Mouse (Mus musculus) megakaryocyte, embryonic 14.5 days (primary cell): ENCODE measurements around the gene Nusap1. TPM values are rescaled to one million over a fixed set of nuclear protein-coding genes. Genes with fewer than 3 reads are reported as not detected.
"Not testable (repeated sequence)": the region's sequence is repeated elsewhere in the genome, so short reads cannot be mapped to it uniquely, and the experiment has no call there.

ENCODE experiments used
- H3K27me3 ChIP-seq: replicated peaks from 2 replicates; pipeline ENCODE3; 2012; ENCODE audit warnings: inconsistent platforms
- H3K36me3 ChIP-seq: replicated peaks from 2 replicates; pipeline ENCODE3; 2012; ENCODE audit warnings: low read length, inconsistent platforms, mixed read lengths
- H3K4me1 ChIP-seq: 2 replicates; pipeline ENCODE4 v1.6.1; 2012; ENCODE audit warnings: inconsistent platforms
- H3K4me3 ChIP-seq: replicated peaks from 2 replicates; pipeline ENCODE3; 2012; ENCODE audit warnings: moderate library complexity, mild to moderate bottlenecking, inconsistent platforms
- H3K9me3 ChIP-seq: 2 replicates; pipeline ENCODE4 v1.6.1; 2012; ENCODE audit warnings: inconsistent platforms
- FLI1 ChIP-seq: IDR thresholded peaks from 2 replicates; pipeline ENCODE4 v1.6.1; 2012; ENCODE audit warnings: low read length, inconsistent platforms, mixed read lengths
- GATA1 ChIP-seq: IDR thresholded peaks from 3 replicates; pipeline ENCODE4 v1.6.1; 2012; ENCODE audit warnings: mixed read lengths, low read length, inconsistent platforms, borderline replicate concordance
- polyA plus RNA-seq: library from polyadenylated mRNA; stranded (reverse); fragments of >175 nt; gene quantifications from 2 replicates; pipeline ENCODE4 v1.2.3, GENCODE M21; 2012; ENCODE audit warnings: low replicate concordance; ENCODE audit not compliant: insufficient read depth

Gene Nusap1
- polyA plus RNA-seq, 1 experiment, result 1.3 TPM

- Histone ChIP-seq H3K27me3 (no peaks in the 10 kb centered on the region), H3K4me3 (peak overlapping the region; percentile 99), H3K9me3 (no peaks in the 10 kb centered on the region), H3K36me3 (peaks cover 49% of the 10 kb centered on the region), H3K4me1 (peaks cover 50% of the 10 kb centered on the region)
- TF ChIP-seq GATA1, result no peak
- no peak for TF ChIP-seq FLI1
These were observed 22.8 kb upstream of the Nusap1 start for GRCm38 (mm10) chr2:119595308-119595707.

GRCm38 (mm10) chr2:119596781-119597330, 21.2 kb upstream of the Nusap1 start:
- H3K36me3 ChIP-seq, result peaks cover 56% of the 10 kb centered on the region
- TF ChIP-seq GATA1 (no peak), FLI1 (no peak)
- peaks cover 65% of the 10 kb centered on the region for H3K4me1 ChIP-seq
- peak overlapping the region; percentile 78 for H3K4me3 ChIP-seq
- H3K27me3 ChIP-seq, result no peaks in the 10 kb centered on the region
- H3K9me3 ChIP-seq, result no peaks in the 10 kb centered on the region

GRCm38 (mm10) chr2:119601027-119601426, 17.1 kb upstream of the Nusap1 start:
- TF ChIP-seq FLI1 (no peak), GATA1 (no peak)
- H3K36me3 ChIP-seq, result peaks cover 90% of the 10 kb centered on the region
- H3K27me3 ChIP-seq, result no peaks in the 10 kb centered on the region
- no peak overlapping the region for H3K4me3 ChIP-seq
- H3K4me1 ChIP-seq, result peaks cover 88% of the 10 kb centered on the region
- no peaks in the 10 kb centered on the region for H3K9me3 ChIP-seq

GRCm38 (mm10) chr2:119601575-119601974, 16.5 kb upstream of the Nusap1 start:
- H3K27me3 ChIP-seq, H3K9me3 ChIP-seq: not testable (repeated sequence)
- H3K36me3 ChIP-seq, result peaks cover 89% of the 10 kb centered on the region
- peaks cover 87% of the 10 kb centered on the region for H3K4me1 ChIP-seq
- peak overlapping the region; percentile 75 for H3K4me3 ChIP-seq

- H3K9me3 ChIP-seq, result no peaks in the 10 kb centered on the region
- H3K4me3 ChIP-seq, result no peak overlapping the region
- H3K4me1 ChIP-seq, result peaks cover 86% of the 10 kb centered on the region
- no peaks in the 10 kb centered on the region for H3K27me3 ChIP-seq
- H3K36me3 ChIP-seq, result peaks cover 89% of the 10 kb centered on the region
- TF ChIP-seq GATA1 (no peak), FLI1 (no peak)
These were observed 15.6 kb upstream of the Nusap1 start for GRCm38 (mm10) chr2:119602488-119602887.

- Histone ChIP-seq H3K4me3 (no peak overlapping the region), H3K27me3 (no peaks in the 10 kb centered on the region), H3K36me3 (peaks cover 89% of the 10 kb centered on the region), H3K4me1 (peaks cover 76% of the 10 kb centered on the region), H3K9me3 (no peaks in the 10 kb centered on the region)
- no peak for TF ChIP-seq FLI1
- TF ChIP-seq GATA1, result no peak
These were observed 14.2 kb upstream of the Nusap1 start for GRCm38 (mm10) chr2:119603909-119604308.

- no peaks in the 10 kb centered on the region for H3K9me3 ChIP-seq
- H3K27me3 ChIP-seq, result no peaks in the 10 kb centered on the region
- peaks cover 64% of the 10 kb centered on the region for H3K4me1 ChIP-seq
- TF ChIP-seq GATA1, result no peak
- TF ChIP-seq FLI1, result no peak
- H3K4me3 ChIP-seq, result peak overlapping the region; percentile 71
- peaks cover 88% of the 10 kb centered on the region for H3K36me3 ChIP-seq
These were observed 12.6 kb upstream of the Nusap1 start for GRCm38 (mm10) chr2:119605361-119605973.

- peaks cover 51% of the 10 kb centered on the region for H3K4me1 ChIP-seq
- H3K27me3 ChIP-seq, result no peaks in the 10 kb centered on the region
- no peak for TF ChIP-seq FLI1
- H3K36me3 ChIP-seq, result peaks cover 87% of the 10 kb centered on the region
- no peak overlapping the region for H3K4me3 ChIP-seq
- no peaks in the 10 kb centered on the region for H3K9me3 ChIP-seq
These were observed 11.1 kb upstream of the Nusap1 start for GRCm38 (mm10) chr2:119607023-119607422.

- peak overlapping the region; percentile 97 for H3K4me3 ChIP-seq
- peaks cover 7% of the 10 kb centered on the region for H3K36me3 ChIP-seq
- no peaks in the 10 kb centered on the region for H3K27me3 ChIP-seq
- no peaks in the 10 kb centered on the region for H3K9me3 ChIP-seq
- peaks cover 37% of the 10 kb centered on the region for H3K4me1 ChIP-seq
- TF ChIP-seq FLI1 (no peak), GATA1 (no peak)
These were observed 278 bp upstream of the Nusap1 start for GRCm38 (mm10) chr2:119617841-119618198.

- peaks cover 11% of the 10 kb centered on the region for H3K36me3 ChIP-seq
- H3K4me1 ChIP-seq, result peaks cover 40% of the 10 kb centered on the region
- not testable (repeated sequence) for H3K9me3 ChIP-seq, H3K27me3 ChIP-seq
- H3K4me3 ChIP-seq, result peak overlapping the region; percentile 97
These were observed 904 bp downstream of the Nusap1 start for GRCm38 (mm10) chr2:119619002-119619401.

GRCm38 (mm10) chr2:119621302-119621701, 3.2 kb downstream of the Nusap1 start:
- Histone ChIP-seq H3K36me3 (peaks cover 30% of the 10 kb centered on the region), H3K27me3 (no peaks in the 10 kb centered on the region), H3K9me3 (no peaks in the 10 kb centered on the region), H3K4me3 (peak overlapping the region; percentile 56), H3K4me1 (peaks cover 40% of the 10 kb centered on the region)
- TF ChIP-seq FLI1 (no peak), GATA1 (no peak)
